Mouse (Mus musculus): ENCODE data around the gene Ptcd2.

DNA sequence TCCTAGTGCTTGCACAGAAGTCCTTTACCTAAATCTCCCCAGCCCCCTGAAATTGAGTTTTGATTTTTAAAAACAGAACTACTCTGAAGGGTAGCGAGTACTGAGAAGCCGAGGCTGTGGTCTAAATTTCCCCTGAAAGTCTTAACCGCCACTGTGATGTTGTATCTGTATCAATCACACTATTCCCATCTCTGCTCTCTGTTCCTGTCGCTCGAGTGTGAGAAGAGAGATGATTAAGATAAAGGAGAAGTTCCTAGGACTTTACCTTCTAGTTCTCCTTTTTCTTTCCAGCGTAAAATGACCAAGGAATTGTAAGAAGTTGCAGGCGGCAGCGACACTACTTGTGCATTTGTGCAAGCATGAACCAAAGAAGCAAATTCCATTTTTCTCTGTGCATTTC, 38.3 kb downstream of the Ptcd2 start:
- no peak for TF ChIP-seq CTCF (IDR thresholded peaks at IDR 0.05; ENCODE audit: low read depth)
- TF ChIP-seq EP300 (IDR thresholded peaks at IDR 0.05; ENCODE audit: low read depth), result no peak
